Mouse (Mus musculus) liver, embryonic 11.5 days (tissue): ENCODE results near the gene Gcc1. TPM values are rescaled to one million over a fixed set of nuclear protein-coding genes. Genes with fewer than 3 reads are reported as not detected.

Experiments
- ATAC-seq: fragments of 200-750 bp; cut with Nextera tagmentation; replicated peaks from 2 replicates; pipeline ENCODE4 v1.8.0; 2017; ENCODE audit warnings: moderate number of reproducible peaks, mild to moderate bottlenecking, moderate TSS enrichment, moderate library complexity; ENCODE audit not compliant: low FRiP score
- DNase-seq: peaks from one replicate; pipeline ENCODE4 v3.0.0-alpha.2; 2017; ENCODE audit warnings: low spot score
- H3K27ac ChIP-seq: fragments of 300-500 bp; sonication (generic); 2 replicates; pipeline ENCODE4 v1.5.1; 2014; ENCODE audit warnings: mild to moderate bottlenecking, low read depth, low read length, control low read depth
- H3K27me3 ChIP-seq: fragments of 300-500 bp; sonication (generic); replicated peaks from 2 replicates; pipeline ENCODE4 v1.6.1; 2014; ENCODE audit warnings: low read length, mixed read lengths; ENCODE audit not compliant: control insufficient read depth, insufficient read depth
- H3K36me3 ChIP-seq: fragments of 300-500 bp; sonication (generic); 2 replicates; pipeline ENCODE4 v1.6.1; 2014; ENCODE audit warnings: mild to moderate bottlenecking, low read length, moderate library complexity, mixed read lengths; ENCODE audit not compliant: control insufficient read depth, insufficient read depth
- H3K4me1 ChIP-seq: fragments of 300-500 bp; sonication (generic); replicated peaks from 2 replicates; pipeline ENCODE4 v1.6.1; 2014; ENCODE audit warnings: low read length, mixed read lengths; ENCODE audit not compliant: control insufficient read depth, insufficient read depth
- H3K4me2 ChIP-seq: fragments of 300-500 bp; sonication (generic); 2 replicates; pipeline ENCODE4 v1.6.1; 2014; ENCODE audit warnings: mild to moderate bottlenecking, control low read depth, moderate library complexity
- H3K4me3 ChIP-seq: fragments of 300-500 bp; sonication (generic); 2 replicates; pipeline ENCODE4 v1.5.1; 2014; ENCODE audit warnings: low read depth, low read length, control low read depth
- H3K9ac ChIP-seq: fragments of 300-500 bp; sonication (generic); 2 replicates; pipeline ENCODE4 v1.6.1; 2014; ENCODE audit warnings: low read depth, low read length, control low read depth
- H3K9me3 ChIP-seq: fragments of 300-500 bp; sonication (generic); 2 replicates; pipeline ENCODE4 v1.6.1; 2016; ENCODE audit warnings: low read length, inconsistent platforms, mixed read lengths; ENCODE audit not compliant: control insufficient read depth
- WGBS: fragments of 180-500 bp; shearing (Covaris S2); extraction: QIAGEN DNeasy Blood & Tissue Kit; methylation state at CpG from one replicate; pipeline ENCODE4 v1.1.7; 2014; 5-methylcytosine and 5-hydroxymethylcytosine counted together
- polyA plus RNA-seq: library from polyadenylated mRNA; unstranded; fragments of >200 nt; fragmentation: Nextera tagmentation; extraction: Ambion mirVana; gene quantifications from 2 replicates; pipeline ENCODE4 v1.2.1, GENCODE M21; 2014

Gcc1 gene
- polyA plus RNA-seq, 1 experiment from 2014 or later, result 5.8 TPM

DNA sequence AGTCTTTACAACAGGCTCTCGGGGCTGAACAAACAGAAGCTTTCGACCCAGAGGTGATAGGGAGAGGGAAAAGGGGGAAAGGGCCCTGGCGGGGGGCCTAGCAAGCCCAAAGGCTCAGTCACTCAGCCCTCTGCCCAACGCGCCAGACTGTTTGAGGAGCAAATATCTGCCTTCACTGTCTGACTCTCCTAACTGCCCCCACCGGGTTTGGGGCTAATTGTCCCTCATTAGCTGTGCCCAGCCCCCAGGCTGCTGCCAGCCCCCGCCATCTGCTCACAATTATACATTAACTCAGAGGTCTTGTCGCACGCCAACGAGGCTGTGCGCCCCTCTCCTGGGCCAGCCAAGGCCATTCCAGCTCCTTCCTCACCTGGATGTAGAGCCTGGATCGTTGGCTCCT is 22.8 kb upstream of the Gcc1 start:
- Histone ChIP-seq H3K9ac (no peak overlapping the region), H3K4me1 (no peaks in the 10 kb centered on the region), H3K4me2 (no peak overlapping the region), H3K36me3 (no peaks in the 10 kb centered on the region), H3K4me3 (no peak overlapping the region), H3K27me3 (peaks cover 33% of the 10 kb centered on the region), H3K27ac (no peak overlapping the region), H3K9me3 (no peaks in the 10 kb centered on the region; the same call in 1 of the 2 replicates)
- ATAC-seq, result no peak
- no peak for DNase-seq
- 6% methylated on average over 12 of the region's 12 CpGs for WGBS

DNA sequence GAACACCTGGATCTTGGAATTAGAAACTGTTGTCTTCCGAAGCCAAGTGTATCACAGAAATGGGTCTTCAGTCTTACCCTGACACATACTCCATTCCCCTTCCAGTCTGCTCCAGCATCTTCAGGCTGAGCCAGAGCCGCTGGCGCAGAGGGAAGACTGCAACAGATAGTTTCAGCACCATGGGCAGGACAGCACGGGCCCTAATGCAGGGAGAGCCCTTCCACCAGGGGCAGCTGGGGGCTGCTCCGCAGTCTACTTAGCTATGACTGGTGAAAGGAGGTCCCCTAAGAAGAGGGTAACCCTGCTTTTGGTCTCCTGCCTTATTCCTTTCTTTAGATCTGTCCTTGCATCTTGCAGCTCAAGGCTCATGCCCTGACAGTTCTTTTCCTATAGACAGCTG is 22.3 kb upstream of the Gcc1 start:
- Histone ChIP-seq H3K4me2 (no peak overlapping the region), H3K9me3 (no peaks in the 10 kb centered on the region; the same call in 1 of the 2 replicates), H3K27me3 (peaks cover 33% of the 10 kb centered on the region), H3K4me1 (no peaks in the 10 kb centered on the region), H3K27ac (no peak overlapping the region), H3K36me3 (no peaks in the 10 kb centered on the region), H3K9ac (no peak overlapping the region), H3K4me3 (no peak overlapping the region)
- no peak for DNase-seq
- 9% methylated on average over 5 of the region's 5 CpGs for WGBS
- no peak for ATAC-seq

GRCm38 (mm10) chr6:28449253-28449652 is 21.1 kb upstream of the Gcc1 start, which contains the start of gene Pax4:
Gene Pax4 (minus strand): TSS chr6:28449353.
- Histone ChIP-seq H3K4me1 (no peaks in the 10 kb centered on the region), H3K36me3 (no peaks in the 10 kb centered on the region), H3K4me3 (no peak within 1 kb of the TSS), H3K9me3 (no peaks in the 10 kb centered on the region; the same call in 1 of the 2 replicates), H3K27me3 (peaks cover 36% of the 10 kb centered on the region), H3K9ac (no peak within 1 kb of the TSS), H3K4me2 (no peak within 1 kb of the TSS), H3K27ac (no peak within 1 kb of the TSS)
- 86% methylated on average over 2 of the region's 2 CpGs for WGBS
- ATAC-seq, result no peak
- DNase-seq, result no peak

- Histone ChIP-seq H3K4me2 (no peak overlapping the region), H3K9me3 (no peaks in the 10 kb centered on the region; the same call in 1 of the 2 replicates), H3K4me1 (no peaks in the 10 kb centered on the region), H3K27me3 (peaks cover 32% of the 10 kb centered on the region), H3K27ac (no peak overlapping the region), H3K36me3 (no peaks in the 10 kb centered on the region), H3K9ac (no peak overlapping the region), H3K4me3 (no peak overlapping the region)
- DNase-seq (no peak), ATAC-seq (no peak)
- WGBS, result 85% methylated on average over 7 of the region's 7 CpGs
Observed at GRCm38 (mm10) chr6:28447937-28448336, 19.7 kb upstream of the Gcc1 start.

DNA sequence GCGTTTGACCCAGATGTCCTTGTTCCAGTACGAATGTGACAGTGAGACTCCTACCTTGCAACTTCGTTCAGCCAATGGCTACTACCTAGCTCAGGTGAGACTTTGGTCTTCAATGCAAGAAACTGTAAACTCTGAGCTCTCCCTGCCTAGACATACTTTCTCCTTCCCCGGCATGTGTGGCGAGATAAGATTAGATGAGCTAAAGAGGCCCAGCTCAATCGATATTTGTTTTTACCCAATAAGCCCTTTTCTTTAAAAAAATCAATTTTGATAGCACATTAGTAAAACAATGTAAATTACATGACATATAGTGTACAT is 3.3 kb upstream of the Gcc1 start:
- peak overlapping the region; percentile 45 for H3K4me2 ChIP-seq
- no peak for DNase-seq
- peaks cover 6% of the 10 kb centered on the region for H3K4me1 ChIP-seq
- H3K36me3 ChIP-seq, result peaks cover 4% of the 10 kb centered on the region
- ATAC-seq, result peak; percentile 73
- 60% methylated on average over 6 of the region's 6 CpGs for WGBS
- H3K27ac ChIP-seq, result no peak overlapping the region
- no peaks in the 10 kb centered on the region for H3K27me3 ChIP-seq
- no peaks in the 10 kb centered on the region for H3K9me3 ChIP-seq
- no peak overlapping the region for H3K9ac ChIP-seq
- H3K4me3 ChIP-seq, result no peak overlapping the region

DNA sequence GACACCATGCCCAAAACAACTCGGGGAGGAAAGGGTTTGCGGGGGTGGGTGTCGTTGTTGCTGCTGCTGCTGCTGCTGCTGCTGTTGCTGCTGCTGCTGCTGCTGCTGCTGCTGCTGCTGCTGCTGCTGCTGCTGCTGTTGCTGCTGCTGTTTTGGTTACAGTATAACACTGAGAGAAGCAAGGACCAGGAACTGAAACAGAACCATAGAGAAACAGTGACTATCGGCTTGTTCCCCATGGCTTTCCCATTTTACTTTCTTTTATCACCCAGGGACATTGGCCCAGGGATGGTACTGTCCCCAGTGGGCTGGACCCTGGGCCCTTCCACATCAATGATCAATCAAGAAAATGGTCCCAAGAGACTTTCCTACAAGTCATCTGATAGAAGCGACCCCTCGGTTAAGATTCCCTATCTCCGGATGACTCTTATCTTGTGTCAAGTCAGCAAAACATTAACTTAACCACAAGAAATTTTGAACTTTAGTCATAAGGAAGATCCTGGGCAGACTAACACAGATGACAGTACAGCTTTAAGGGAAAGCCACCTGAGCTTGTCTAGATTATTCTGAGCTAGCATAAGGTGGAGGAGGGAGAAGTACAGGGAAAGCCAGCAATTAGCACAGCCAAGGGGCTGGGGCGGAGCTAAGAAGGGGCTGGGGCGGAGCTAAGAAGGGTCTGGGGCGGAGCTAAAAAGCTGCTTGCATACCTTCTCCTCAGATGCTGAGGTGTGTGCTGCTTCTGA is 2.8 kb upstream of the Gcc1 start:
- peaks cover 6% of the 10 kb centered on the region for H3K4me1 ChIP-seq
- DNase-seq (no peak), ATAC-seq (peak; percentile 80)
- H3K27ac ChIP-seq, result no peak overlapping the region
- H3K27me3 ChIP-seq, result no peaks in the 10 kb centered on the region
- no peaks in the 10 kb centered on the region for H3K9me3 ChIP-seq
- no peak overlapping the region for H3K9ac ChIP-seq
- H3K4me2 ChIP-seq, result peak overlapping the region; percentile 45
- peaks cover 7% of the 10 kb centered on the region for H3K36me3 ChIP-seq
- WGBS, result 69% methylated on average over 10 of the region's 10 CpGs
- no peak overlapping the region for H3K4me3 ChIP-seq

DNA sequence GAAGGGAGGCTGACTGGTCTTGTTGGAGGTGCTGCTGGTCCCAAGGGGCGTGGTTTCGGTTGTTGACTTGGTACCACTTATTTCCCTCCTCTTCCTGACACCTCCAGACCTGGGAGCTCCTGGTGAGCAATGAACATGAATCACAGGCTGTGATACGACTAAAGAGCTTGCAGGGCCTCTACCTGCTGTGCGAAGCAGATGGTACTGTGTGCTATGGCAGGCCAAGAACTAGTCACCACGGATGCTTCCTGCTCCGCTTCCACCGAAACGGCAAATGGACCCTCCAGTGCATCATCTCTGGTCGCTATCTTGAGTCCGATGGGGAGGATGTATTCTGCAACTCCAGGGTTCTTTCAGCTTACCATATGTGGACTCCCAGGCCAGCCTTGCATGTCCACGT is 1.7 kb upstream of the Gcc1 start:
- Histone ChIP-seq H3K4me3 (no peak overlapping the region), H3K9ac (no peak overlapping the region), H3K27ac (no peak overlapping the region), H3K4me2 (no peak overlapping the region), H3K27me3 (no peaks in the 10 kb centered on the region), H3K9me3 (no peaks in the 10 kb centered on the region), H3K4me1 (peaks cover 10% of the 10 kb centered on the region), H3K36me3 (peaks cover 12% of the 10 kb centered on the region)
- ATAC-seq (no peak), DNase-seq (no peak)
- 87% methylated on average over 11 of the region's 11 CpGs for WGBS

GRCm38 (mm10) chr6:28427096-28427839 is 922 bp downstream of the Gcc1 start, which contains the start of gene Fscn3:
Gene Fscn3 (plus strand): TSS chr6:28427789.
- H3K27ac ChIP-seq, result no peak within 1 kb of the TSS
- no peak for DNase-seq
- H3K27me3 ChIP-seq, result no peaks in the 10 kb centered on the region
- 77% methylated on average over 3 of the region's 3 CpGs for WGBS
- ATAC-seq, result no peak
- H3K4me3 ChIP-seq, result no peak within 1 kb of the TSS
- no peaks in the 10 kb centered on the region for H3K9me3 ChIP-seq
- H3K9ac ChIP-seq, result no peak within 1 kb of the TSS
- H3K4me1 ChIP-seq, result peaks cover 16% of the 10 kb centered on the region
- peaks cover 15% of the 10 kb centered on the region for H3K36me3 ChIP-seq
- H3K4me2 ChIP-seq, result no peak within 1 kb of the TSS
